Mouse (Mus musculus) midbrain, embryonic 13.5 days (tissue): ENCODE data around the gene Gm11733. TPM values are rescaled to one million over a fixed set of nuclear protein-coding genes. Genes with fewer than 3 reads are reported as not detected.

Experiments used
- ATAC-seq: fragments of 200-750 bp; cut with Nextera tagmentation; 2 replicates; pipeline ENCODE4 v1.8.0; 2017; ENCODE audit warnings: mild to moderate bottlenecking, moderate TSS enrichment, moderate library complexity
- H3K27ac ChIP-seq: fragments of 300-500 bp; sonication (generic); 2 replicates; pipeline ENCODE4 v1.5.1; 2015; ENCODE audit warnings: inconsistent platforms, mild to moderate bottlenecking, moderate library complexity
- H3K27me3 ChIP-seq: fragments of 300-500 bp; sonication (generic); 2 replicates; pipeline ENCODE4 v1.6.1; 2015; ENCODE audit warnings: mild to moderate bottlenecking, inconsistent platforms
- H3K36me3 ChIP-seq: fragments of 300-500 bp; sonication (generic); 2 replicates; pipeline ENCODE4 v1.6.1; 2015; ENCODE audit warnings: mild to moderate bottlenecking, inconsistent platforms
- H3K4me1 ChIP-seq: fragments of 300-500 bp; sonication (generic); replicated peaks from 2 replicates; pipeline ENCODE4 v1.6.1; 2015; ENCODE audit warnings: inconsistent platforms
- H3K4me2 ChIP-seq: fragments of 300-500 bp; sonication (generic); replicated peaks from 2 replicates; pipeline ENCODE4 v1.6.1; 2015; ENCODE audit warnings: moderate library complexity, mild to moderate bottlenecking, inconsistent platforms
- H3K4me3 ChIP-seq: fragments of 300-500 bp; sonication (generic); replicated peaks from 2 replicates; pipeline ENCODE4 v1.5.1; 2015; ENCODE audit warnings: mild to moderate bottlenecking, inconsistent platforms
- H3K9ac ChIP-seq: fragments of 300-500 bp; sonication (generic); replicated peaks from 2 replicates; pipeline ENCODE4 v1.6.1; 2015; ENCODE audit warnings: mild to moderate bottlenecking, inconsistent platforms
- H3K9me3 ChIP-seq: fragments of 300-500 bp; sonication (generic); 2 replicates; pipeline ENCODE4 v1.6.1; 2016; ENCODE audit warnings: mild to moderate bottlenecking, inconsistent platforms
- WGBS: fragments of 180-500 bp; shearing (Covaris S2); methylation state at CpG from one replicate; pipeline ENCODE4 v1.1.7; 2015; 5-methylcytosine and 5-hydroxymethylcytosine counted together
- polyA plus RNA-seq: library from polyadenylated mRNA; unstranded; fragments of >200 nt; fragmentation: Nextera tagmentation; extraction: Ambion mirVana; gene quantifications from 2 replicates; pipeline ENCODE4 v1.2.1, GENCODE M21; 2015

The Gm11733 gene
- polyA plus RNA-seq, 1 experiment from 2014 or later, result not detected

DNA sequence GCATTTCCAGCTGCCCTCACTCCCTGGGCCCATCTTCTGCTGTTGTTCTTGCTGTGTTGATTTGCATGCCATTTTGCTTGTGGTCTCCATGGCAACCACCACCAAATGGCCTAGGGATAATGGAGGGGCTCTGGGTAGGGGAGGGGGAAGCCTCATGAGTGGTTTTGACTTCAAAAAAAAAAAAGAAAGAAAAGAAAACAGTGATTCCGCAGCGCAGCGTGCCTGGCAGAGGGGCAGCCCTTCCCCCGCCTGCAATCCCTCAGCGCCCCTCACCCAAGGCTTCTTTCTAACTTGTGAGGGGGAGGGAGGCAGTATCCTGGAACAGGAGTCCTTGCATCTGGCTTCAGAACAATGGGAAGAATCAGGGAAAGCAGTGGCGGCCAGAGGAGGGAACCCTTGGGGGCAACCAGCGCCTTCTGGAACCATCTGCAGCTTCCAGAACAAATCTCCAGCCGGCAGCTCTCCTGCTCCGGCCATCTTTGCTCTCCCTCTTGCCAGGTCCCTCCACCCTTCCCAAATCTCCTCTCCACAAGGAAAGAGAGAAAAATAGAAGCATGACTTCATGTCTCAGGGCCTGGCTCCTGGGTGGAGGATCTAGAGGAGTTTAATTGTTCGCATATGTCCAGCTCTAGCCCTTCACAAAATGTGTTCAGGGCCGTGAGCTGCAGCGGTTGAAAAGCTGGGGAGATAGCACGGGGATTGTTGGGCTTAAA lies 5.0 kb upstream of the Gm11733 start:
- Histone ChIP-seq H3K27ac (peak overlapping the region; percentile 98), H3K4me3 (no peak overlapping the region), H3K9me3 (no peaks in the 10 kb centered on the region), H3K4me2 (peak overlapping the region; percentile 32), H3K27me3 (peaks cover 6% of the 10 kb centered on the region; the same call in 1 of the 2 replicates), H3K4me1 (peaks cover 69% of the 10 kb centered on the region), H3K9ac (peak overlapping the region; percentile 48), H3K36me3 (no peaks in the 10 kb centered on the region)
- 4% methylated on average over 13 of the region's 13 CpGs for WGBS
- ATAC-seq, result peak; percentile 76

DNA sequence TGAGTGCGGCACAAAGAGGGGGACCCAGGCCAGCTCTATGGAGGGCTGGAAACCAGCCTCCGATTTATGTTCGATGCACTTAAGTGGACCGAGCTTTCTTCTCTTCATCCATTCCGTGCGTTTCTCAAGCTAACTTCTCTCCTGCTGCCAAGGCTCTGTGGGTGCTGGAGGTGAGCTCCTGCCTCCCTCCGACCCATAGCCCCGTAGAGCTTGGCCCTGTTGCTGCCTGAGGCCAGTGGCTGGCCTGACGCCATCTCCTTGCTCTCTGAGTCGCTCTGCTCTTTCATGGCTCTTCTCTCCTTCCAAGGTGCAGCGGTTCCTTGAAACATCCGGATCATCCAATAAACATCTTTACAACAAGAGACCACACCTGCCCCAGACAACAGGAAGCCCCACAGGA lies 4.4 kb upstream of the Gm11733 start:
- H3K4me3 ChIP-seq, result no peak overlapping the region
- peak overlapping the region; percentile 98 for H3K27ac ChIP-seq
- peak overlapping the region; percentile 48 for H3K9ac ChIP-seq
- H3K27me3 ChIP-seq, result peaks cover 6% of the 10 kb centered on the region; the same call in 1 of the 2 replicates
- no peak for ATAC-seq
- no peaks in the 10 kb centered on the region for H3K36me3 ChIP-seq
- H3K4me2 ChIP-seq, result peak overlapping the region; percentile 32
- 45% methylated on average over 12 of the region's 12 CpGs for WGBS
- H3K4me1 ChIP-seq, result peaks cover 74% of the 10 kb centered on the region
- H3K9me3 ChIP-seq, result no peaks in the 10 kb centered on the region

DNA sequence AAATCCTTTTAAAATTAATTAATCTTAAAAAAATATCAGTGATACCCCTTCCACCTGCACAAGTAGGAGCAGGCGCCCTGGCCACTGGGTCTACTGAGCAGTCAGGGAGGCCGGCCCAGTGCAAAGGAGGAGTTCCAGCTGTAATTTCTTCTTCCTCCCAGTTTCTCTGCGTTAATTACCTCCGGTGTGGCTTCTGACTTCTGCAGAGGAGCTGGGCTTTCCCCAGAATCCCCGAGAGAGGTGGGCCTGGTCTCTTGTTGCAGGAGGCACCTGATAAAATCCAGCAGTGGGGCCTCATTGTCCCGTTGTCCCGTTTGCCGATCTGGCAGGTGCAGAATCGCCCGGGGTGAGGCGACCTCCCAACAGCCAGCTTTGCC lies 1.9 kb upstream of the Gm11733 start:
- H3K9ac ChIP-seq, result peak overlapping the region; percentile 37; the same call in 1 of the 2 replicates
- peak overlapping the region; percentile 5; the same call in 1 of the 2 replicates for H3K4me3 ChIP-seq
- peak overlapping the region; percentile 82 for H3K27ac ChIP-seq
- H3K9me3 ChIP-seq, result no peaks in the 10 kb centered on the region
- WGBS, result 10% methylated on average over 11 of the region's 11 CpGs
- ATAC-seq, result no peak
- peaks cover 11% of the 10 kb centered on the region; the same call in 1 of the 2 replicates for H3K27me3 ChIP-seq
- H3K36me3 ChIP-seq, result no peaks in the 10 kb centered on the region
- peak overlapping the region; percentile 40 for H3K4me2 ChIP-seq
- peaks cover 72% of the 10 kb centered on the region for H3K4me1 ChIP-seq

DNA sequence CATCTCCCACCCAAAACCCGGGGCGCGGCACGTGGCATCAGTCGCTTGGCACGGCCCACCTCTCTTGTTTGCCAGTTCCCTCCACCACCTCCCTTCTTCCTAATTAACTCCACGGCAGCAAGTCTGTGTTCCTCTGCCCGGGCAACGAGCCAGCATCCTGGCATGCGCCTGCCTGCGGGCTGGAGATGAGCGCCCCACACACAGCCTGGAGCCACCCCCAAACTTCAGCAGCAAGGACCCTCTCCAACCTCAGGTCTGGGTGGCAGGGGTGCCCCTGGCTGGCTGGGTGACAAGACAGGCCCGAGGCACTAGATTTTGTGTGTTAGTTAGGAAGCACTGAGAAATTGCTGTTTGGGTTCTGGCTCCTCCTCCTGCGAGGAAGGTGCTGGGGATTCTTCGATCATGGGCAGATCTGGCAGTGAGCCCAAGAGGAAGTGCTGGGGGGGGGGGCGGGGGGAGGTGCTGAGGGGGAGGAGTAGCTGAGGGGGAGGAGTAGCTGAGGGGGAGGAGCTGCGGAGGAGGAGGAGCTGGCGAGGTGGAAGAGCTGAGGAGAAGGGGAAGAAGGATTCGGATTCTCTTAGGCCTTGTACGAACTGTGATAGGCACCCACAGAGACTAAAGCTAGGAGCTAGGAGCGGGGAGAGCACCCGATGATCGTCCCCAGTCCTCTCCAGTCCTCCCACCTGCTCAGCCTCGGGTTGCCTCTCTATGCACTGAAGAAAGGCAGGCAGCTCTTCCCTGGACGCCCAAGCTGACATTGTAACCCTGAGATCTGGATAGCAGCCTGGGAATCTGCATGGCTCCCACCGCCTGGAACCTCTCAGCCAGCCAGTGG lies 1.3 kb upstream of the Gm11733 start:
- Histone ChIP-seq H3K9me3 (no peaks in the 10 kb centered on the region), H3K27ac (peak overlapping the region; percentile 82), H3K9ac (peak overlapping the region; percentile 37; the same call in 1 of the 2 replicates), H3K27me3 (peaks cover 14% of the 10 kb centered on the region; the same call in 1 of the 2 replicates), H3K4me3 (peak overlapping the region; percentile 5; the same call in 1 of the 2 replicates), H3K36me3 (no peaks in the 10 kb centered on the region), H3K4me2 (peak overlapping the region; percentile 40), H3K4me1 (peaks cover 71% of the 10 kb centered on the region)
- WGBS, result 3% methylated on average over 25 of the region's 26 CpGs
- peak; percentile 43 for ATAC-seq

DNA sequence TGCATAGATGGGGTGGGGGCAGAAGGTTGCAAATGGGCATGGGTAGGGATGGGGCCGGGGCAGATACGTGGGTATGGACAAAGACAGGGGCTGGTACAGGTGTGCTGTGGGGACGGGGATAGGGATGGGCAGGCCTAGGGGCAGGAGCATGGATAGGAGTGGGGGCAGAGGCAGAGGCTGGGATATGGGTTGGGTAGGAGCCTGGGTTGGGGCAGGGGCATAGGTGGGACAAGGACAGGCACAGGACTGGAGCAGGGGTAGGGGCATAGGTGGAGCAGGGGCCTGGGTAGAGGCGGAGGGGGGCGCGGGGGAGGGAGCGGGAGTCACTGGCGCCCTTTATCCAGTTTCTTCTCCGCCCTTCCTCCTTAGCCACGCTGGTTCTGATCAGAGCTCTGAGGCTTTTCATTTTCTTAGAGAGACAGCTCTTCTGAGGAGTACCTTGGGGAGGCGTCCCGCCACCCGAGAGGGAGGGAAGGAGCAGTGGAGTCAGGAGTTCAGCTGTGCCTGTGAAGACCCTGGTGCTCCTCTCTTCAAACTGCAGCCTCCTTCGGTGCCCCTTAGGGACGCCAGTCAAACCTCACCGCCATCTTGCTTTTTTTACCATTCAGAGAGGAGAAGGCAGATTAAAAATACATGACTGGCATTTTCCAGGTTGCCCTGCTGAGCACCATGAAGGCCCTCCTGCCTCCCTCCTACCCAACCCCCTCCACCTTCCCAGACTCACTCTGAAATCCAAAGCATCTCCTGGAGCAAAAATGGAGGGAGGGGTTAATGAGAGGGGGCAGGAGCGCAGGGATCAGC lies 7.4 kb downstream of the Gm11733 start:
- Histone ChIP-seq H3K9me3 (no peaks in the 10 kb centered on the region; the same call in 1 of the 2 replicates), H3K9ac (peak overlapping the region; percentile 39; the same call in 1 of the 2 replicates), H3K27ac (peak overlapping the region; percentile 89), H3K36me3 (no peaks in the 10 kb centered on the region), H3K4me2 (0 out of 2 replicates have a peak overlapping the region, but pooled peaks have one; percentile 9), H3K4me1 (peaks cover 53% of the 10 kb centered on the region), H3K4me3 (no peak overlapping the region), H3K27me3 (0 out of 2 replicates have a peak, but pooled peaks cover 11% of the 10 kb centered on the region)
- WGBS, result 44% methylated on average over 17 of the region's 17 CpGs
- peak; percentile 68 for ATAC-seq

DNA sequence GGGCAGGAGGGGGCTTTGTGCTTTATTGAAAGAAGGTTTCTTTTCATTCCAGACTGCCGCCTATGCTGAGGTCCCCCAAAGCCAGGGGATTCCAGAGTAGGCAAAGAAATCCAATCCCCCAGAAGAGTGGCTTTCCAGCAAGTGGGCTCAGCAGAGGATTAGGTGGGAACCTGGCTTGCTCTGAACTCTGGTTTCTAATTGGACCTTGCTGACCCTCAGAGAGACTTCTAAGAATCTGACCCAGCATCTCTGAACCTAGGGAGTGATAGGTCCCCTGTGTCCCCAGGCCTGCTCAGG lies 8.0 kb downstream of the Gm11733 start:
- H3K9ac ChIP-seq, result no peak overlapping the region
- 0 out of 2 replicates have a peak, but pooled peaks cover 7% of the 10 kb centered on the region for H3K27me3 ChIP-seq
- WGBS, result 7% methylated on average over 1 of the region's 1 CpGs
- H3K4me2 ChIP-seq, result 0 out of 2 replicates have a peak overlapping the region, but pooled peaks have one; percentile 9
- no peaks in the 10 kb centered on the region for H3K36me3 ChIP-seq
- H3K4me3 ChIP-seq, result no peak overlapping the region
- no peak; the same call in 1 of the 2 replicates for ATAC-seq
- no peaks in the 10 kb centered on the region; the same call in 1 of the 2 replicates for H3K9me3 ChIP-seq
- peak overlapping the region; percentile 89 for H3K27ac ChIP-seq
- peaks cover 58% of the 10 kb centered on the region for H3K4me1 ChIP-seq

DNA sequence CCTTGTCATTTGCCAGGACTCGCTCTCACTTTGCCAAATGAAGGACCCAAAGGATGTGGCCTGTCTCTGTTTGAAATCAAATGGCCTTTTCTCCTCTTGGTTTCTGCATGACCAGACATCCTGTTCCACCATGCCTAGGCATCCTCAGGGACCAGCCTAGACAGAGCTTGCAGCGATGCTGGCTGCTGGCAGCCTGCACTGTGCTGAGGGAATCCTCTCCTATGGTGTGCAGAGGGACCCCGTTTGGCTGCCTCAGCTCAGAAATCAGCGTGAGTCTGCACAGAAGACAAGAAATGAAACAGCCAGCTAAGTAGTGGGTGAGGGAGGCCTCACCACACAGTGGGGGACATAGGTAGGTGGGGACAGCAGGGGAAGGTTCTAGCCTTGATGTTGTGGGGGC lies 12.6 kb downstream of the Gm11733 start:
- 13% methylated on average over 4 of the region's 4 CpGs for WGBS
- no peaks in the 10 kb centered on the region for H3K36me3 ChIP-seq
- peaks cover 73% of the 10 kb centered on the region for H3K4me1 ChIP-seq
- H3K27me3 ChIP-seq, result no peaks in the 10 kb centered on the region
- peak overlapping the region; percentile 97 for H3K27ac ChIP-seq
- ATAC-seq, result peak; percentile 77
- H3K4me2 ChIP-seq, result peak overlapping the region; percentile 42
- peak overlapping the region; percentile 59 for H3K9ac ChIP-seq
- H3K9me3 ChIP-seq, result no peaks in the 10 kb centered on the region
- H3K4me3 ChIP-seq, result 0 out of 2 replicates have a peak overlapping the region, but pooled peaks have one; percentile 4

DNA sequence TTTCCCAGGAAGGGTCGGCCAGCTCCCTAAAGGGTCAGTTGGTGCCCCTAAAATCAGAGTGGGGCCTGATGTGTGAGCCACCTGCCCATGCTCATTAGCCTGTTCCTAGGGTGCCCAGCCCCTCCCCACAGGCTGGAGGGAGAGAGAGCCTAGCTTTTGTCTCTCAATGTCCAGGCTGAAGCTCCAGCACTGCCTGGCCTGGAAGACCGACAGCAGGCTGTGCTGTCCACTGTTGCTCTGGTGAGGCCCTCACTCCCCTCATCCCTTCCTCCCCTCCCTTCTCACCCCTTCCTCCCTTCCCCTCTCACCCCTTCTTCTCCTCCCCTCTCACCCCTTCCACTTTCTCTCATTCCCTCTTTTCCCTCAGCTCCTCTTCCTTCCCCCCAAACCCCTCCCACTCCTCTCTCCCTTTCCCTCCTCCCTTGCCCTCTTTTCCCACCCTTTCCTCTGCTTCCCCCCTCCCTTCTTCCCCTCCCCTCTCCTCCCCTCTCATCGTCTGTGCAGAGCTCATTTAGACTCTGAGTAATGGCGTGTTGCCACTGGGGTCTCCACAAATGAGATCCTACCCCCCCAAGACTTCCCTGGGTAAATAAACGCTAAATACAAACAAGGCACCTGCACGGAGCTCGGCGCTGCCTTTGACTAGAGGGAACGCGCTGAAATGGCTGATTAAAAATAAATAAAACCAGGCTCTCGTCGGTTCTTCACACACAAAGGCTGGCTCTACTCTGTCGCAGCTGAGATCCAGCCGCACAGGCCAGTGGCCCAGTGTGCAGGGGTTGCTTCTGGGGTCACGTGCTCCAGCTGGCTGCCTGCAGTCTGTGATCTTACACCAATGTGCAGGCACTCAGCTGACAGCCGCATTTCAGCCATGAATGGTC lies 13.3 kb downstream of the Gm11733 start:
- H3K4me3 ChIP-seq, result 0 out of 2 replicates have a peak overlapping the region, but pooled peaks have one; percentile 4
- no peaks in the 10 kb centered on the region for H3K36me3 ChIP-seq
- peak overlapping the region; percentile 97 for H3K27ac ChIP-seq
- peak; percentile 96 for ATAC-seq
- H3K4me2 ChIP-seq, result peak overlapping the region; percentile 42
- WGBS, result 7% methylated on average over 16 of the region's 16 CpGs
- no peaks in the 10 kb centered on the region for H3K27me3 ChIP-seq
- peaks cover 67% of the 10 kb centered on the region for H3K4me1 ChIP-seq
- H3K9ac ChIP-seq, result peak overlapping the region; percentile 59
- H3K9me3 ChIP-seq, result no peaks in the 10 kb centered on the region

DNA sequence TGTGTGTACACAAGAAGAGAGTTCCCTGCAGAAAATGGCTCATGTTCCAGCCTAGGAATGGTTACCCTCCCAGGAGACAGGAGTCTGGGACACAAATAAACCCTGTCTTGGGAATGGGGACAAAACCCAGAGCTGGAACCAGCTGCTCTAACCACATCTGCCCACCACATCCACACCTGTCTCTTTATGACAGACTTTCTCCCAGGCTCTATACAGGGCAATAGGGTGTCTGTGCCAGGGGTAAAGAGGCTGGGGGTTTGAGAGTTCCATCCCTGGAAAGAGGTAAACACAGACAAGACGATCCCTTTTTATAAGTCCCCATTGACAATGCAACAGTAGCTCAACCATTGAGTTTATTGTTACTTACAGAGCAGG lies 14.0 kb downstream of the Gm11733 start:
- 23% methylated on average over 1 of the region's 1 CpGs for WGBS
- no peak overlapping the region for H3K4me3 ChIP-seq

DNA sequence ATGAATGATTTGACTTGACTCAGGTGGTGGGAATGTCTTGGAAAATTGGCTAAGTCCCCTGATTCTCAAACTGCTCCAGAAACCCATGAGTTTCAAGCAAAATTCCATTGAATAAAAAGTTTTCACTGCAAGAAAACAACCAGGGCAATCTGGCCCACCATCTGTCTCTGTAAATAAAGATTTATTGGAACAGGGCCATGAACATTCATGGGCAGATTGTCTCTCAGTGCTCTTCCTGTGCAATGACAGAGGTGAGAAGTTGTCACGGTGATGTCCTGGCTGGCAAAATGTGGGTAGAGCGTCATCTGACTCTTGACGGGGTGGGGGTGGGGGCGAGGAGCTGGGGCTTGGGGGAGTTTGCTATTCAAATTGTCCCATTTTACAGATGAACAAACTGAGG lies 24.8 kb downstream of the Gm11733 start:
- no peaks in the 10 kb centered on the region for H3K9me3 ChIP-seq
- H3K27ac ChIP-seq, result no peak overlapping the region
- no peaks in the 10 kb centered on the region for H3K4me1 ChIP-seq
- no peaks in the 10 kb centered on the region for H3K36me3 ChIP-seq
- no peak overlapping the region for H3K4me2 ChIP-seq
- H3K9ac ChIP-seq, result no peak overlapping the region
- WGBS, result 92% methylated on average over 4 of the region's 4 CpGs
- no peak for ATAC-seq
- no peaks in the 10 kb centered on the region for H3K27me3 ChIP-seq
- H3K4me3 ChIP-seq, result no peak overlapping the region

More for the DNA sequence above, 14.0 kb downstream of the Gm11733 start:
- Histone ChIP-seq H3K27me3 (no peaks in the 10 kb centered on the region), H3K4me1 (peaks cover 60% of the 10 kb centered on the region), H3K36me3 (no peaks in the 10 kb centered on the region), H3K27ac (peak overlapping the region; percentile 97), H3K9ac (peak overlapping the region; percentile 48), H3K9me3 (no peaks in the 10 kb centered on the region), H3K4me2 (peak overlapping the region; percentile 42)
- no peak for ATAC-seq
